Mouse (Mus musculus) limb, embryonic 14.5 days (tissue): ENCODE measurements around the gene Tmem116. TPM values are rescaled to one million over a fixed set of nuclear protein-coding genes. Genes with fewer than 3 reads are reported as not detected.
A peak's percentile ranks its signal among the peaks of the same experiment; 100 is the strongest.

Experiments used
- ATAC-seq: fragments of 200-750 bp; cut with Nextera tagmentation; 2 replicates; pipeline ENCODE4 v1.8.0; 2017; ENCODE audit warnings: low read depth, moderate number of reproducible peaks, moderate TSS enrichment; ENCODE audit not compliant: low FRiP score
- DNase-seq: peaks from one replicate; pipeline ENCODE4 v3.0.0-alpha.2; 2015; ENCODE audit warnings: low spot score
- H3K27ac ChIP-seq: fragments of 300-500 bp; sonication (generic); replicated peaks from 2 replicates; pipeline ENCODE4 v1.5.1; 2014; ENCODE audit warnings: low read depth, mild to moderate bottlenecking, low read length, moderate library complexity, mixed read lengths
- H3K27me3 ChIP-seq: fragments of 300-500 bp; sonication (generic); 2 replicates; pipeline ENCODE4 v1.6.1; 2014; ENCODE audit warnings: low read length, mixed read lengths; ENCODE audit not compliant: control insufficient read depth, insufficient read depth
- H3K36me3 ChIP-seq: fragments of 300-500 bp; sonication (generic); 2 replicates; pipeline ENCODE4 v1.6.1; 2014; ENCODE audit warnings: mild to moderate bottlenecking, low read length, moderate library complexity, mixed read lengths; ENCODE audit not compliant: control insufficient read depth, insufficient read depth
- H3K4me1 ChIP-seq: fragments of 300-500 bp; sonication (generic); 2 replicates; pipeline ENCODE4 v1.6.1; 2014; ENCODE audit warnings: antibody characterized with exemption, low read length, mixed read lengths; ENCODE audit not compliant: control insufficient read depth, insufficient read depth
- H3K4me2 ChIP-seq: fragments of 300-500 bp; sonication (generic); replicated peaks from 2 replicates; pipeline ENCODE4 v1.6.1; 2014; ENCODE audit warnings: low read depth, mild to moderate bottlenecking, low read length, moderate library complexity; ENCODE audit not compliant: severe bottlenecking
- H3K4me3 ChIP-seq: fragments of 300-500 bp; sonication (generic); replicated peaks from 2 replicates; pipeline ENCODE4 v1.5.1; 2014; ENCODE audit warnings: low read length
- H3K9ac ChIP-seq: fragments of 300-500 bp; sonication (generic); 2 replicates; pipeline ENCODE4 v1.6.1; 2014; ENCODE audit warnings: mild to moderate bottlenecking, low read depth, low read length, moderate library complexity; ENCODE audit not compliant: severe bottlenecking
- H3K9me3 ChIP-seq: fragments of 300-500 bp; sonication (generic); 2 replicates; pipeline ENCODE4 v1.6.1; 2016; ENCODE audit warnings: low read length; ENCODE audit not compliant: control insufficient read depth
- POLR2A ChIP-seq: fragments of 200-500 bp; IDR thresholded peaks from 2 replicates; pipeline ENCODE4 v1.8.0; 2012; ENCODE audit warnings: inconsistent platforms, mild to moderate bottlenecking, moderate library complexity, borderline replicate concordance; ENCODE audit not compliant: insufficient read depth, insufficient read length; ENCODE audit errors: extremely low read depth
- WGBS: fragments of 180-500 bp; shearing (Covaris S2); extraction: QIAGEN DNeasy Blood & Tissue Kit; methylation state at CpG from one replicate; pipeline ENCODE4 v1.1.7; 2014; 5-methylcytosine and 5-hydroxymethylcytosine counted together
- polyA plus RNA-seq, 2 experiments: library from polyadenylated mRNA; depleted of rRNA in 1 of 2; stranded (reverse) in 1 of 2; unstranded in 1 of 2; fragments of >200 nt; fragmentation: Nextera tagmentation in 1 of 2; extraction: Ambion mirVana in 1 of 2; gene quantifications; 2 replicates each; pipeline versions ENCODE4 v1.2.1 to v1.2.3; 2012 to 2014

Tmem116 gene
- polyA plus RNA-seq, 2 experiments: 2.9 to 3.4 TPM

DNA sequence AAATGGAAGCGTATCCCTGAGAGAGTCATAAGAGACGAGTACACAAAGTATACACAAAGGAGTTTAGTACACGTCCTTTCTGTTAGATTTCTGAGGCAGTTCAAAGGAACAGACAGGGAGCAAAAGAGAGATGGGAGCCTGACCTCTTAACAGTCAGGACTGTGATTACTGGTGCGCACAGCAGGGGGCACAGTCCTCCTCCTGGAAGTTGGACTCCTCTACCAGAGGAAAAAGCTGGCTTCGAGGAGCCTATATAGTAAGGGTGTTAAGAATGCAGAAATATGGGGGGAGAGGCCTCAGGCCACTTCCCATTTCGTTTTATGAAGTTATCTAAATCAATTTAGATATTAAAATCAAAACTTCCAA, 94.8 kb downstream of the Tmem116 start:
- ATAC-seq: no peak

GRCm38 (mm10) chr5:121547084-121547483, 95.4 kb downstream of the Tmem116 start:
- H3K9me3 ChIP-seq: 0 out of 2 replicates have a peak, but pooled peaks cover 3% of the 10 kb centered on the region
- TF ChIP-seq POLR2A: no peak
- WGBS: 87% methylated on average over 3 of the region's 3 CpGs
- no peak for ATAC-seq
- H3K4me3 ChIP-seq: no peak overlapping the region
- H3K9ac ChIP-seq: no peak overlapping the region
- H3K36me3 ChIP-seq: no peaks in the 10 kb centered on the region
- no peak overlapping the region for H3K4me2 ChIP-seq
- H3K27ac ChIP-seq: no peak overlapping the region
- no peaks in the 10 kb centered on the region for H3K27me3 ChIP-seq
- peaks cover 12% of the 10 kb centered on the region for H3K4me1 ChIP-seq
- no peak for DNase-seq

More for the DNA sequence above, 94.8 kb downstream of the Tmem116 start:
- Histone ChIP-seq H3K4me2 (peak overlapping the region; percentile 61), H3K36me3 (no peaks in the 10 kb centered on the region), H3K27ac (no peak overlapping the region), H3K4me3 (peak overlapping the region; percentile 97), H3K9ac (peak overlapping the region; percentile 98), H3K27me3 (no peaks in the 10 kb centered on the region), H3K9me3 (0 out of 2 replicates have a peak, but pooled peaks cover 3% of the 10 kb centered on the region), H3K4me1 (peaks cover 12% of the 10 kb centered on the region)
- DNase-seq: peak; percentile 66
- no peak for TF ChIP-seq POLR2A
- 37% methylated on average over 6 of the region's 6 CpGs for WGBS

GRCm38 (mm10) chr5:121549196-121549595, 97.5 kb downstream of the Tmem116 start:
- H3K36me3 ChIP-seq: no peaks in the 10 kb centered on the region
- H3K9ac ChIP-seq: no peak overlapping the region
- no peak overlapping the region for H3K4me2 ChIP-seq
- no peak for DNase-seq
- 83% methylated on average over 7 of the region's 7 CpGs for WGBS
- H3K27me3 ChIP-seq: no peaks in the 10 kb centered on the region
- ATAC-seq: no peak
- no peak for TF ChIP-seq POLR2A
- H3K4me3 ChIP-seq: no peak overlapping the region
- peaks cover 11% of the 10 kb centered on the region for H3K4me1 ChIP-seq
- no peak overlapping the region for H3K27ac ChIP-seq
- 0 out of 2 replicates have a peak, but pooled peaks cover 3% of the 10 kb centered on the region for H3K9me3 ChIP-seq

- 0 out of 2 replicates have a peak, but pooled peaks cover 4% of the 10 kb centered on the region for H3K4me1 ChIP-seq
- no peak overlapping the region for H3K4me3 ChIP-seq
- no peak overlapping the region for H3K4me2 ChIP-seq
- no peak overlapping the region for H3K27ac ChIP-seq
- H3K36me3 ChIP-seq: no peaks in the 10 kb centered on the region
- no peaks in the 10 kb centered on the region for H3K27me3 ChIP-seq
- H3K9me3 ChIP-seq: no peaks in the 10 kb centered on the region
- WGBS: 89% methylated on average over 3 of the region's 3 CpGs
- TF ChIP-seq POLR2A: no peak
- ATAC-seq: no peak
- no peak for DNase-seq
- no peak overlapping the region for H3K9ac ChIP-seq
These were observed 110.7 kb downstream of the Tmem116 start for GRCm38 (mm10) chr5:121562436-121562835.

- no peak for TF ChIP-seq POLR2A
- H3K27ac ChIP-seq: no peak overlapping the region
- 10% methylated on average over 11 of the region's 11 CpGs for WGBS
- peaks cover 18% of the 10 kb centered on the region for H3K36me3 ChIP-seq
- no peaks in the 10 kb centered on the region for H3K9me3 ChIP-seq
- DNase-seq: peak; percentile 82
- H3K4me3 ChIP-seq: peak overlapping the region; percentile 10; the same call in 1 of the 2 replicates
- ATAC-seq: peak; percentile 71; the same call in 1 of the 2 replicates
- H3K9ac ChIP-seq: 0 out of 2 replicates have a peak overlapping the region, but pooled peaks have one; percentile 4
- no peaks in the 10 kb centered on the region for H3K27me3 ChIP-seq
- peak overlapping the region; percentile 28 for H3K4me2 ChIP-seq
- H3K4me1 ChIP-seq: 0 out of 2 replicates have a peak, but pooled peaks cover 4% of the 10 kb centered on the region
These were observed 112.8 kb downstream of the Tmem116 start for GRCm38 (mm10) chr5:121564468-121564895.
